Mouse (Mus musculus) lung, adult 2 months (tissue): ENCODE measurements at regions not wholly inside any gene's neighbourhood (a gene's known extent, or its start where the extent isn't known, plus 50 kb on each side); places are given as distances from the start of the nearest gene placed in this dataset.
A peak's percentile ranks its signal among the peaks of the same experiment; 100 is the strongest.
"Not testable (repeated sequence)": the region's sequence is repeated elsewhere in the genome, so short reads cannot be mapped to it uniquely, and the experiment has no call there.

Experiments used
- DNase-seq: peaks from one replicate; pipeline ENCODE4 v3.0.0; 2022
- H3K4me1 ChIP-seq: fragments of 200-500 bp; 2 replicates; pipeline ENCODE4 v1.6.1; 2011; ENCODE audit warnings: low read length; ENCODE audit not compliant: control insufficient read depth, insufficient read depth
- H3K4me3 ChIP-seq: fragments of 200-500 bp; replicated peaks from 2 replicates; pipeline ENCODE3; 2011; ENCODE audit warnings: low read depth, mild to moderate bottlenecking, control low read depth, low read length; ENCODE audit errors: extremely low read depth
- CTCF ChIP-seq: fragments of 200-500 bp; IDR thresholded peaks from 2 replicates; pipeline ENCODE4 v1.5.1; 2011; ENCODE audit warnings: mild to moderate bottlenecking, low read length, control low read depth; ENCODE audit not compliant: insufficient read depth
- POLR2A ChIP-seq: fragments of 200-500 bp; IDR thresholded peaks from 2 replicates; pipeline ENCODE4 v1.6.1; 2011; ENCODE audit warnings: low read depth, mild to moderate bottlenecking, control low read depth, low read length, borderline replicate concordance; ENCODE audit errors: extremely low read depth
- WGBS: fragments of 180-500 bp; shearing (Covaris S2); methylation state at CpG from one replicate; pipeline ENCODE4 v1.1.7; 2018; 5-methylcytosine and 5-hydroxymethylcytosine counted together

GRCm38 (mm10) chr5:148674281-148674680, 121.7 kb upstream of the Ubl3 start:
- no peak for DNase-seq
- TF ChIP-seq POLR2A, result no peak
- no peak for TF ChIP-seq CTCF
- WGBS, result 50% methylated on average over 12 of the region's 12 CpGs
- H3K4me3 ChIP-seq, result no peak overlapping the region
- H3K4me1 ChIP-seq, result peaks cover 2% of the 10 kb centered on the region; the same call in 1 of the 2 replicates

GRCm38 (mm10) chr5:148662281-148662741, 109.7 kb upstream of the Ubl3 start:
- no peaks in the 10 kb centered on the region for H3K4me1 ChIP-seq
- no peak for DNase-seq
- H3K4me3 ChIP-seq, result no peak overlapping the region
- TF ChIP-seq POLR2A (no peak), CTCF (no peak)
- WGBS, result 64% methylated on average over 15 of the region's 15 CpGs

GRCm38 (mm10) chr5:148661120-148661519, 108.5 kb upstream of the Ubl3 start:
- H3K4me1 ChIP-seq, result no peaks in the 10 kb centered on the region
- DNase-seq, result no peak
- whole genome bisulfite sequencing, result 88% methylated on average over 4 of the region's 4 CpGs
- TF ChIP-seq CTCF (0 out of 2 replicates have a peak, but pooled peaks have one; percentile 17), POLR2A (no peak)
- H3K4me3 ChIP-seq, result no peak overlapping the region

GRCm38 (mm10) chr5:148657936-148658640, 105.5 kb upstream of the Ubl3 start:
- TF ChIP-seq POLR2A (no peak), CTCF (no peak)
- DNase-seq, result no peak
- 53% methylated on average over 4 of the region's 4 CpGs for WGBS
- H3K4me3 ChIP-seq, result no peak overlapping the region
- no peaks in the 10 kb centered on the region for H3K4me1 ChIP-seq

GRCm38 (mm10) chr5:148652525-148653243, 100.1 kb upstream of the Ubl3 start:
- TF ChIP-seq CTCF (no peak), POLR2A (no peak)
- no peak overlapping the region for H3K4me3 ChIP-seq
- H3K4me1 ChIP-seq, result no peaks in the 10 kb centered on the region
- 62% methylated on average over 7 of the region's 7 CpGs for WGBS
- DNase-seq, result no peak

GRCm38 (mm10) chr5:148651736-148652135, 99.1 kb upstream of the Ubl3 start:
- WGBS, result 57% methylated on average over 4 of the region's 4 CpGs
- H3K4me3 ChIP-seq, result no peak overlapping the region
- no peak for DNase-seq
- TF ChIP-seq CTCF, result no peak
- no peak for TF ChIP-seq POLR2A
- H3K4me1 ChIP-seq, result no peaks in the 10 kb centered on the region

GRCm38 (mm10) chr5:148649573-148649972, 97.0 kb upstream of the Ubl3 start:
- 95% methylated on average over 7 of the region's 7 CpGs for WGBS
- H3K4me1 ChIP-seq, DNase-seq, H3K4me3 ChIP-seq: not testable (repeated sequence)

GRCm38 (mm10) chr5:148649123-148649522, 96.5 kb upstream of the Ubl3 start:
- no peak for TF ChIP-seq CTCF
- no peak for TF ChIP-seq POLR2A
- no peak for DNase-seq
- Histone ChIP-seq H3K4me1 (no peaks in the 10 kb centered on the region), H3K4me3 (no peak overlapping the region)
- WGBS, result 82% methylated on average over 9 of the region's 9 CpGs

- 69% methylated on average over 2 of the region's 2 CpGs for WGBS
- DNase-seq, result no peak
- no peak for TF ChIP-seq POLR2A
- no peak for TF ChIP-seq CTCF
- Histone ChIP-seq H3K4me1 (no peaks in the 10 kb centered on the region), H3K4me3 (no peak overlapping the region)
Observed at GRCm38 (mm10) chr5:148647644-148648043, 95.1 kb upstream of the Ubl3 start.

GRCm38 (mm10) chr5:148645772-148646171, 93.2 kb upstream of the Ubl3 start:
- Histone ChIP-seq H3K4me3 (no peak overlapping the region), H3K4me1 (no peaks in the 10 kb centered on the region)
- 25% methylated on average over 4 of the region's 4 CpGs for WGBS
- no peak for TF ChIP-seq POLR2A
- TF ChIP-seq CTCF, result no peak
- DNase-seq, result no peak
